Mouse (Mus musculus): Measurements from ENCODE around the gene Gan.

Gene Gan

DNA sequence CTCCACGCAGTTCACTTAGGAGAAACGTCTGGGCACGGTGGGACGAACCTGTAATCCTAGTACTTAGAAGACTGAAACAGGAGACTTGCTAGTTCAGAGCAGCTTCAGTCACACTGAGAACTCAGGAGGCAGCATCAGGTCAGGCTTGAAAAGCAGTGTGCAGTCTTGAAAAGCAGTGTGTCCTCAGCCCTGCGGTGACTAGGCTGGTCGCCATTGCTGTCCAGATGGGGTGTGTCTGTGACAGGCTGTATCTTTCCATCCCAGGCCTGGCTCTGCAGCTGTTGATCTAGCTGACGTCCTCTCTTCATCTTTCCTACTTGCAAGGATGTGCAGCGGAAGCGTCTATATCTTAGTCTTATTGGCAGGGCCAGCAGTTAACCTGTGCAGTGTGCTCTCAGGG, 42.9 kb downstream of the Gan start:
- DNase-seq (ENCODE audit: low spot score): no peak

DNA sequence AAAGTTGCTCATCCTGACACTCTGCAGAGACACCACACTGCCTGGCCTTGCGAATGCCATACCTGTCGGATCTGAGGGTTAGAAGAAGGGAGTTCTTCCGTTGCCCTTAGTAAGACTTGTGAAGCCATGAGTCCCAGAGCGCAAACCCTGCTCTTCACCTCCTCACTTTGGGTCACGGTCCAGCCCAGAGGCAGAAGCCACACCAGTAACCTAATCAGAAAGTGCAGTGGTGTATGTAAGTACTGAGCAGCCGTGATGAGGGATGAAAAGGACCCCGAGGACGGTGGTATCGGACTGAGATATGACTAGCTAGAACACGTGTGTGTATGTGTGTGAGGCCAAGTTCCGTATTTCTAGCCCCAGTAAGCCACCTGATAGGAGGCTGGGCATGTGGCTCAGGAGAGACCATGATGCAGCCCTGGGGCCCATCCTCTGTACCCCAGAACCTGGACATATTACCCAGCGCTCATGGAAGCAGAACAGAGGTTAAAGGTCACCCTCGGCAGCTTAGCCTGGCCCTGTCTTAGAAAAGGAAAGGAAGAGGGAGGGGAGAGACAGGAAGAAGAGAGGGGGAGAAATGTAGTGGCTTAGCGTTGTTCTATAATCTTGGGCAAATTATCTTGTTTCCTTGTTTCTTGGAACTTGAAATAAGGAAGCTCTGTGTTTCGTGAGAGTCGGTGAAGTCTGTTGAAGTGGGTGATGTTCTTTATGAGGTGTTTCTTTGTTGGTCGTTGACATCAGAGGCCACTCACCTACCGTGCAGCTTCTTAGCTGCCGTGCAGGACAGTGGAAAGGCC, 43.5 kb downstream of the Gan start:
- no peak for DNase-seq (ENCODE audit: low spot score)

DNA sequence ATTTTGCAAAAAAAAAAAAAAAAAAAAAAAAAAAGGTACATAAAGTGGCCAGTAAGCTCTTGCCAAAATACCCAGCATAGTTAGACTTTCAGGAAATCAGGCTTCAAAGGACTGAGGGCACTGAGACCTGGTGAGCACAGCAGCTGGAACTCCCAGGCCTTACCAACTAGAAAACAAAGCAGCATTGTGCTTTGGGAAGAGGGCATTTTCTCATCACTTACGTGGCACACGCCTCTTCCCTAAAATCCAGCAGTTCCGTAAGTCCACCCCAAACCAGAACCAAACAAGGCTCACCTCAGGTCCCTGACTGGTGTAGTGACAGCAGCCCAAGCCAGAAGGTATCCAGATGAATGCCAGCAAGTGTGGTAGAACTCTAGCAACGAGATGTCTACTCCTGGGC, 45.1 kb downstream of the Gan start:
- no peak for DNase-seq (ENCODE audit: low spot score)

DNA sequence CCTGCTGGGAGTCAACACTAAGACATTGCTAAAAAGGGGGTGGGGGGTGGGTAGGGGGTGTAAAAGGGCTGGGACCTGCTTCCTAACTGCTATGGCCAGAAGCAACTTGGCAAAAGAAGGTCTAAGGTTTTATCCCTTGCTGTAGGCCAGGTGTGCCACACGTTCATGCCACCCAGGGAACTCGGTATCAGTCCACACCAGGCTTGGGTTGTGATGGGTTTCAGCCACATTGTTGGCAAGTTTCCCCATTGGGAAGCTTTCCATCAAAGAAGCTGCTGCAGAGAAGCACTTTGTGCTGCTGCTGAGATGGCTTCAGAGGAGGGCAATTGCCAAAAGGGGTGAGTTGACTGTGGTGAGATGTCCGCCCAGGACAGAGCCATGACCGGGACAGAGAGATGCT, 47.9 kb downstream of the Gan start:
- DNase-seq (ENCODE audit: low spot score): no peak

DNA sequence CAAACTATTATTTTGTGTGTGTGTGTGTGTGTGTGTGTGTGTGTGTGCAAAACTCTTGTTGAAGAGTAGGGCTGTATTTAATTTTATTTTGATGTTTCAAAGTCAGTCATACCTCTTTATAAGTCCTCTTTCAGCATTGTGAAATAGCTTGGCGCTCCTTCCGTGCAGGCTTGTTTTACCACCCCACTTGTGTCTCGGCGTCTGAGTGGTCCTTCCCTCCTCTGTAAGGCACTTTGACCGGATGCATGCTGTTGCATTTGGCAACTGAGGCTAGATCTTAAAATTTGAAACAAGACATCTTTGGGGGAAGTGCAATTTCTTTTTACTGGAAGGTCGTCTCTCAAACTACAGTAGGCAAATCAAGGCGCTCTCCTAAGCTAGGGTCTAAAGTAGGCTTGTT, 48.7 kb downstream of the Gan start:
- no peak for DNase-seq (ENCODE audit: low spot score)

DNA sequence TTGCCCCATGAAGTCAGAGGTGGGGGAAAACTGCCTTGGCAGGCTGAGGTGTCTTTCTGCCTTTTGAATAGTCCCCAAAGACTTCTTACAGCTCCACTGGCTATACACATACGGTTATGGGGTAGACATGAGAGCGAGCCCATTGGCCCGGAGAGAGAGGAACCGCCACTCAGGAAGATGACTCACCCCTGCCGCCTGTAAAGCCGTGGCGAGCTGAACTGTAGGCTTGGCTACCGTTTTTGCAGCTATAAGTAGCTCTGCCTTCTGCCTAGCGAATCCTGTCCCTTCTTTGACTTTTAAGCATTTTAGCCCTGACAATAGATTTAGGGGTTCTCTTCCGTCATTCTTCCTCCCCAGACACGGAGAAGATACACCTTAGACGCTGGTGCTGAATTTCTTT, 51.2 kb downstream of the Gan start:
- no peak for DNase-seq (ENCODE audit: low spot score)

DNA sequence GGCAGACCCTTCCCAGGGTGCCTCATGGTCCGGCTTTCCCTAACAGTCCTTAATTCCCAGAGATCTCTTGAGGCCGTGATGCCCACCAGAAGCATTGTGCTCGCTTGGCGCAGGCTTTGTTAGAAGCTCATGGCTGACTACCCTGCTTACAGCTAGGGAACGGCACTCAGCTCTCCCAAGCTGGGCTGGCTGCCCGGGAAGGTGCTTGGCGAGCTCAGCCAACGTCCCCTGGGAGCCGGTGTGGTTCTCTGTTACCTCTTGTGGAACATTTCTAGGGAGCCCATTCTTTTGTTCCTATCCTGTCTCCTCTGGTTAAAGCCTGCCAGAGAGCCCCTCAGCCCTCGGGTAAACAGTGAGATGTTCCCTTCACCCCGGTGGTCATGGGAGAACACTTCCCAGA, 54.2 kb downstream of the Gan start:
- peak; percentile 32 for DNase-seq (ENCODE audit: low spot score)

DNA sequence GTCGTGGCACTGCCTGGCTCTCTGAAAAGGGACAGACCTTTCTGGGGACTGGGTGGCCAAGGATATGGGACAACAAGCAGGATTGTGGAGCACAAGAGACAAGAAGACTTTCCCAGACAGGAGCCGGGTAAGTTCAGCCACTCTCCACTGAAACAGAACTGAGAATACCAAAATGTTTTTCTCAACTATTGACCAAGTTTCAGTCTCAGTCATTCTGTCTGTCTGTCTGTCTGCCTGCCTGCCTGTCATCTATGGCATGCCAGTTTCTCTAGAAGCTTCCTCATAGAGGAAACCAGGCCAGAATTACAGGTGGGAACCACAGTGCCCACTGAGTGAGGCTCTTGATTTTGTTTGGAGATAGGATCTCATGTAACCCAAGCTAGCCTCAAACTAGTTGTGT, 59.8 kb downstream of the Gan start:
- no peak for DNase-seq (ENCODE audit: low spot score)

DNA sequence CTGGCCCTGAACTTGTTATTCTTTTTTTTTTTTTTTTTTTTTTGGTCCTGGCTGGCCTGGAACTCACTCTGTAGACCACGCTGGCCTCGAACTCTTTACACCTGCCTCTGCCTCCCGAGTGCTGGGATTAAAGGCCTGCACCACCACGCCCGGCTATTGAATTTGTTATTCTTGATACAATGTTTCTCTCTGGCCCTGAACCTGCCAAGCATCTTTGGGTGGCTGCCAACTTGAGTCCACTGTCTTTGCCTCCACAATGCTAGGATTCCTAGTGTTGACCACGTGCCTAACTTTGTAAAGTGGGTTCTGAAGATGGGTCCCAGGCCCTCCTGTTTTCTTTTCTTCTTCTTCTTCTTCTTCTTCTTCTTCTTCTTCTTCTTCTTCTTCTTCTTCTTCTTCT, 64.5 kb downstream of the Gan start:
- no peak for DNase-seq (ENCODE audit: low spot score)

DNA sequence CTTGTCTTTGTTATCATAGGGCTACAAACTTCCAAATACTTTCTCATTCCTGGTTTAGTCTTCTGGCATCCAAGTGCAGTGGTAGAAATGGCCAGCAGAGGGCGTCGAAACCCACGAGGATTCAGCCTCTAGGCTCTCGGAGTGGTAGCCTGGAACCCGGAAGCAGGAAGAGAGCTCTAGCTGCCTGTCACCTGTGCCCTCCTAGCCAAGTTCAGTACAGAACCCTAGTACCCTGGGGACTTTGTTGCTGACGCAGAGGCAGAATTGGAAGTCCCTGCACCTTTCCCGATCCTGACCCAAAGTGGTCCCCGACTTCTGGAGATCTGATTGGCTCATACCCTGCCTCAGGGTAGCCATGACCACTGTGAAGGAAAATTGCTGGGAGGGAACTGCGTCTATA, 66.7 kb downstream of the Gan start:
- peak; percentile 86 for DNase-seq (ENCODE audit: low spot score)

DNA sequence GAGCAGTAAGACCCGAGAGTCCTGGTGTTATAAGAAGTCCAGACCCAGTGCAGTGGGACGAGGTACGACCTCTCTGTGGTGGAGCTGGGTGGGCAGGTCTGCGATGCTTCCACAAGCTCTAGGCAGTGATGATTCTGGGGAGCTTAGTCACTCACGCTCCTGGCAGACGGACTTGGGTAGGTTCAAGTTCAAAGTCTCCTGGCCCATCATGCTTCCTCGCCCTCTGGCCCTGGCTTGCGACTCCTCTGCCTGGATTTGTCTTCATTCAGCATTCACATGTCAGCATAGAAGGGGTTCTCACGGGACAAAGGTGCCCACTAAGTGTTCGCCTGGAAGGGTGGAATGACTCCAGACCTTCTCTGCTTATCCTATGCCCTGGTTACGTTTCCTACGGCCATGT, 68.4 kb downstream of the Gan start:
- DNase-seq (ENCODE audit: low spot score): no peak

DNA sequence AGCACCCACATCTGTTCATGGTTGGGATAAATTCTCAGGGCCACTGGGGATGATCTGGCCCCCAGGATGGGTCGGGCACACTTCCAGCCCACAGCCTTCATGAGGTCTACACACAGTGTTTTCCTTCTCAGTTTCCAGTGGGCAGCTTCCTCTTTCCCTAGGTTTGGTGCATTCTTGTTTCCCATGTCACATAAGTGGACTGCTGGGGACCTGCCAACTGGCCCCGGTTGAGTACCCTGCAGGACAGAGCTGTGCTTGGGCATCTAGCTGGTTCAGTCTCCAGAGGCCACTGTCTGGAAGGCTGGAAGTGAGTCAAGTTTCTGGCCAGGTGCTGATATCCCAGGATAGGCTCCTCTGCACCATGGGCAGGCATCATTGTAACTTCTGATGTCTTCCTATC, 69.4 kb downstream of the Gan start:
- no peak for DNase-seq (ENCODE audit: low spot score)

DNA sequence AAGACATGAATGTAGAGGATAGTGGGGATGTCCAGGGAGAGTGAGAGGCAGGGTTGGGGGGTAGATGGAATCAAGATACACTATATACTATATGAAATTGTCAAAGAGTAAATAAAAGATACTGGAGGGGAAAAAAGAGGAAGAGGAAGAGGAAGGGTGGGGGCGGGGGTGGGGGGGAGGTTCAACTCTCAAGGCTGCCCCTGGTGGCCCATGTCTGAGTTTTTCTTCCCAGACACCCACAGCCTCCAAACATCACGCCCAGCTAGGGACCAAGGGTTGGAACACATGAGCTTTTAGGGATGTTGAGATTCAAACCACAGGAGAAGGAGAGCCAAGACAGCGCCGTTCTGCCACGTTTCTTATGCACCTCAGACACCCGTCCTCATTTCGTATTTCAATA, 75.3 kb downstream of the Gan start:
- DNase-seq (ENCODE audit: low spot score): no peak

DNA sequence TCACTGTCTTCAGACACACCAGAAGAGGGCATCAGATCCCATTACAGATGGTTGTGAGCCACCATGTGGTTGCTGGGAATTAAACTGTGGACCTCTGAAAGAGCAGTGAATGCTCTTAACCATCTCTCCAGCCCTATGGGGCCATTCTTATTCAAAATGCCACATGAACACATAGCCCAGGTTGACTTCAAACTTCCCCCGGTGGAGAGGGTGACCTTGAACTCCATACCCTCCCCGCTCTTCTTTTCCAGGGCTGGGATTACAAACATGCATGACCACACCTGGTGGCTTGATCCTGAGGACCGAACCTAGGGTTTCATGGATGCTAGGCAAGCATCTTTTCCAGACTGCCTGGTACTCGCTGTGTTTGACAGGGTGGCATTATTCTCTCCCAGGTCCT, 78.6 kb downstream of the Gan start:
- DNase-seq (ENCODE audit: low spot score): no peak

DNA sequence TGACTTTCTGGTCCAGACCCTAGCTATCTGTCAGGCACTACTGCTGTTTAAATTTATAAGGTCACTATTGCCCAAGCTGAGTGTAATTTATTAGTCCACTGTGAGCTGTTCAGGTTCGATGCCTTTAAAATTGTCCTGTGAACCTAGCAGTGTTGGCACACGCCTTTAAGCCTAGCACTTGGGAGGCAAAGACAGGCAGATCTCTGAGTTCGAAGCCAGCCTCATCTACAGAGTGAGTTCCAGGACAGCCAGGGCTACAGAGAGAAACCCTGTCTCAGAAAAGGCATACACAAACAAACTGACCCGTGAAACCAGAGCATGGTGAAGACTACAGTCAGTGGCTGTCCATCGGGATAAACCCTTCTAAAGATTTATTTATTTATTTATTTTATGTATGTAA, 82.4 kb downstream of the Gan start:
- no peak for DNase-seq (ENCODE audit: low spot score)

DNA sequence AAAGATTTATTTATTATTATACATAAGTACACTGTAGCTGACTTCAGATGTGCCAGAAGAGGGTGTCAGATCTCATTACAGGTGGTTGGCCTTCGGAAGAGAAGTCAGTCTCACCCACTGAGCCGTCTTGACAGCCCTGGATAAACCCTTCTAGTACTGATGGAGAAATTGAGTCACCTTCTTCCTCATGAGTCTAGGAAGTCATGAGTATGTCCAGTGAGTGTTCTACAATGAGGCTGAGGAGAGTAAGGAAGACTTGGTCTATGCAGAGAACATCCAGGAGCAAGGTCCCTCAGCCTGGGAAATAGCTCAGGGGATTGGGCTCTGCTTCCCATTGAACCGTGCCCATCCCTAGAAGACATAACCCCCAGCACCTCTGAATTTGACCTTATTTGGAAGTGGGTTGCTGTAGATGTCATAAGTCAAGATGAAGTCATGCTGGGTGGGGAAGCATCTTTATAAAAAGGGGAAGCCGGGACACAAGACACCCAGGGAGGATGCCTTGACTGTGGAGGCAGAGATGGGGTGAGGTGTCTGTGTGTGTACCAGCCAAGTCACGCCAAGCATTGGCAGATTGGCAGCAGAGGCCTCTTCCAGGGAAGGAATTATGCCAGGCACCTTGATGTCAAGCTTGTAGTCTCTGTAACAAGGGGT, 83.0 kb downstream of the Gan start:
- DNase-seq (ENCODE audit: low spot score): no peak

DNA sequence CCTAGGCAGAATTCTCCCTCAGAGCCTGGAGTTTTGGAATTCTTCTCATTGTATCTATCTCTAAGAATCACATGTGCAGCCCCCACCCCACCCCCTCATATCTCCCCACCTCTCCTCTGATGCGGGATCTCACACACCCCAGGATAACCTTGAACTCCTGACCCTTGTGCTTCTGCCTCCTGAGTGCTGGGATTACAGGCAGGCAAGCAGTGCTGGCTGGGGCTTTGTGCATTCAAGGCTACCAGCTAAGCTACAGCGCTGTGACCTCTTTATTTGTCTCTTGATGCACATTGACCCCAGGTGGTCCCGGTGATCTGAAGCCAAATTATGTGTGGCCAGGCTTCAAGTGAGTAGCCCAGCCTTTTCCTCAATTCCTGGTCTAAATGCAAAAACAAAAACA, 83.9 kb downstream of the Gan start:
- no peak for DNase-seq (ENCODE audit: low spot score)

DNA sequence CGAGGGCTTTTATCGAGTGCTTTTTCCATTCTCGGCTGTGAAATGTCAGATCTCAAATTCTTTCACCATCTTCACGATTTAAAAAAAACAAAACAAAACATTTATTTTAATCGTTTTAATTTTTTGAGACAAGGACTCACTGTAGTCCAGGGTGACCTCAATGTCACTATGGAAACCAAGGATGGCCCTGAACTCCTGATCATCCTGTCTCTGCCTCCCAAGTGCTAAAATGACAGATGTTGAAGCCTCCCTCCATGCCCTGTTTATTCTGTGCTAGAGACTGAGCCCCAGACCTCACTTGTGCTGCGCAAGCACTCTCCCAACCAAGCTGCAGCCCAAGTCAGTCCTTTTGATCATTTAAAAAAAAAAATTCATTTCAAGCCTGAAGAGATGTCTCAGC, 84.4 kb downstream of the Gan start:
- DNase-seq (ENCODE audit: low spot score): no peak

DNA sequence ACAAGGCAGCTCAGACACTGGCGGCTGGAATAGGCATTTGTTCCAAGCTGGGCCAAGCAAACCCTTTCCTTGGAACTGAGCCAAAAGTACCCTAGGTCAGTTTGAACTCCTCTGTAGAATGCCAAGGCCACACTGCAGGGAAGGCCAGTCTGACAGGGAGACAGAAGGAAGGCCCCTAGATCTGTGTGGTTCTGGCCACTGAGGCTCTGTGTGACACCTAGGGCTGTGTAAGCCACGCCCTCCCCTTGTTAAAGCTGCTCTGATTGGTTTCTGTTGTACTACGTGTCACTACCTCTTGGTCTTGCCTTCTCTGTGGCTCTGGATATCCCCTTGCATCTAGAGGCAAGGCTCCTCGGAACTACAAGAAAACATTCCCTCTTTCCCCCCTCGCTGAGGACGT, 86.7 kb downstream of the Gan start:
- DNase-seq (ENCODE audit: low spot score): peak; percentile 47

DNA sequence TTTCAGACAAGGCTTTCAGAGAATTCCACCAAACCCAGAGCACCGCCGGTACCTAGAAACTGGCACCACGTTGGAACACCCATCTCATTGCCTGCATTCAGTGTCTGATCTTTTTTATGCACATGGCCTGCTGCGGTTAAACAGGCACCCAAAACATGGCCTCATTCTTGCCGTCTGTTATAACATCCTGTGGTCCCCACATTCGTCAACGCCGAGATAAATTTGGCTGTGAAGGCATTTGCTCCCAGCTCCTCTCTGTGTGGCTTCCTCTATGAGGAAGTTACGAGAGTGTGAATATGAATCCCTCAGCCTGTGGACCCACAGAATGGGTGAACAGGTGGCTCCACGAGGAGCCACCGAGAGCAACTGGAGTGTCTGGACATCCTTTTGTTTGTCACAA, 90.4 kb downstream of the Gan start:
- no peak for DNase-seq (ENCODE audit: low spot score)

DNA sequence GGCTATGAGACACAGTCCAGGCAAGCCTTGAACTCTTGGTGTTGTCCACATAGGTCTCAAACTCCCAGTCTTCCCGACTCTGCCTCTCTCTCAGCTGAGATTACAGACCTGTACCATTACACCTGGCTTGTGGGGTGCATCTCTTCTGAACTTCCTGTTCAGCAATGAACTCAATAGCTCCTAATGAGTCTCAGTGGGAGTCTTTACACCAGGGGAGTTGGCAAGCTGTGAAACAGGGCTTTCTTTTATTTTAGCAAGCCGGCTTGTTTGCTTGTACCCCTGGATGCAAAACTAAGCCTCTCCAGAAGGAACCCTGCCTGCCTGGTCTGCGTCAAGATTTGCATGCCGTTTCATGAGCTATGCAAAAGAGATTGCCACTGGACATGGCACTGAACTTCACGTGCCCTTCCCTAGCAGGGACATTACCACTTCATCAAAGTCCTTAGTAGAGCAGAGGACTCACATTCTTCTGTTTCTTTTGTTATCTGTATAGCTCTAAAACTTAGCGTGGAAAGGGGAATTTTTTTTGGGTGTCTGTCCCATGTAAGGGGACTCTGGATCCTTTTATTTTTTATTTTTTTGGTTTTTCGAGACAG, 93.2 kb downstream of the Gan start:
- DNase-seq (ENCODE audit: low spot score): no peak

DNA sequence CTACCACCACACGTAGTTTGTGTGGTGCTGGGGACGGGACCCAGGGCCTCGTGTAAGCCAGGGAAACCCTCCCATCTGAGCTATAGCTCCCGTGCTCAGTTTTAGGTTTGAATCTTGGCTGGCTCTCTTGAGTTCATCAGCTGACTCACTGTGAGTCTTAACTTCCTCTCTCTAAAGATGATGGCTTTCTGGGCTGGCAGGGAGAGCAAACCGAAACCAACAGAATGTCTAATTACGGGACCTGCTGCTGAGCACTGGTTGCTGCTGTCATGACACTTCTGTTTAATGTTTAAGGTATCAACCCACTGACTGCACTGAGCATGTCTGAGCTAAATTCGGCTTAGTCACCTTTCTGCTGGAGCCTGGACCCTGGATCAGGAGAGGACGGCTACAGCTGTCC, 94.7 kb downstream of the Gan start:
- DNase-seq (ENCODE audit: low spot score): no peak

DNA sequence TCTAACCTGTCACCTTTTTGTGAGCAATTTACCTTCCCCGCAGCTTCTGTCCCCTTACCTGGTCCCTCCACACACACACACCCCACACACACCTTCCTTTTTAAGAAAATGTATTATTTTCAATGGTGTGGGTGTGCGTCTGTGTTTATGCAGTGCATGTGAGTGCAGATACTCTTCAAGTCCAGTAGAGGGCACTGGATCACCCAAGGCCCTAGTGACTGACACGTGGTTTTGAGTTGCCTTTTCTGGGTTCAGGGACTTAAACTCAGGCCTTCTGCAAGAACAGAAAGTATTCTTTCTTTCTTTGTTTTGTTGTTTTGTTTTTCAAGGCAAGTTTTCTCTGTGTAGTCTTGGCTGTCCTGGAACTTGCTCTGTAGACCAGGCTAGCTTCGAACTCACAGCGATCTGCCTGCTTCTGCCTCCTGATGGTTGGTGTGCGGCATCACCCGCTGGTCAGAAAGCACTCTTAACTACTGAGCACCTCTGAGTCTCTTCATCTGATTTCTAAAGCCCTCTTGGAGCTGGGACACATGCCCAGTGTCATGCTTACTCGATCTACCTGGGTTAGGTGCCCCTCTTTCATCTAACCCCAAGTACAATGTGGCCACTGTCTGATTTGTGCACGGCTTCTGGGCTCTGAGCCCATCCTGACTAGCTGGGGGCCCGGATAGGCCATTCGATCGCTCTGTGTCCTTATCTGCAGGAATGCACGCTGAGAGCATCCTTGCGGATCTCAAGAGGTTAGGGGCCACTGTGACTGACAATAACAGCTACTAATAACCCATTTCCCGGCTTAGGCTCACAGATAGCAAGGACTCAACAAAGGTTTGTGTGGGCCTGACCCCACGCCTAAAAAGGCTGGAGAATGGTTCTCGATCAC, 95.7 kb downstream of the Gan start:
- DNase-seq (ENCODE audit: low spot score): no peak

Data from ovary, postnatal 36 days (tissue).